Mouse (Mus musculus) cerebellum, adult 9-11 months (tissue): Measurements from ENCODE around the gene Ppil2.

Experiments used
- DNase-seq: peaks from one replicate; pipeline ENCODE4 v3.0.0; 2022

The Ppil2 gene

GRCm38 (mm10) chr16:17096938-17097337 lies 14.1 kb downstream of the Ppil2 start:
- no peak for DNase-seq

GRCm38 (mm10) chr16:17088346-17088745 lies 22.7 kb downstream of the Ppil2 start:
- DNase-seq, result no peak

- no peak for DNase-seq
These were observed 24.3 kb downstream of the Ppil2 start for GRCm38 (mm10) chr16:17086669-17087193.

- no peak for DNase-seq
These were observed 24.8 kb downstream of the Ppil2 start for GRCm38 (mm10) chr16:17086241-17086640.

GRCm38 (mm10) chr16:17085636-17086035 lies 25.4 kb downstream of the Ppil2 start:
- DNase-seq, result no peak

- no peak for DNase-seq
These were observed 28.8 kb downstream of the Ppil2 start for GRCm38 (mm10) chr16:17082121-17082792.

- DNase-seq, result no peak
These were observed 33.0 kb downstream of the Ppil2 start for GRCm38 (mm10) chr16:17078101-17078500.

- no peak for DNase-seq
These were observed 34.2 kb downstream of the Ppil2 start for GRCm38 (mm10) chr16:17076869-17077268.

GRCm38 (mm10) chr16:17076301-17076700 lies 34.8 kb downstream of the Ppil2 start:
- no peak for DNase-seq

GRCm38 (mm10) chr16:17073000-17073399 lies 38.1 kb downstream of the Ppil2 start:
- DNase-seq, result no peak

GRCm38 (mm10) chr16:17070716-17071115 lies 40.3 kb downstream of the Ppil2 start:
- DNase-seq, result no peak

GRCm38 (mm10) chr16:17069511-17070443 lies 41.3 kb downstream of the Ppil2 start, which contains the start of gene Ypel1:
TSS of gene Ypel1 (plus strand) at chr16:17069696.
- DNase-seq, result peak; percentile 82

GRCm38 (mm10) chr16:17067552-17067951 lies 43.5 kb downstream of the Ppil2 start:
- DNase-seq, result no peak

- DNase-seq, result no peak
These were observed 48.7 kb downstream of the Ppil2 start for GRCm38 (mm10) chr16:17062338-17062737.

GRCm38 (mm10) chr16:17055584-17055983 lies 55.5 kb downstream of the Ppil2 start:
- DNase-seq, result no peak

GRCm38 (mm10) chr16:17053903-17054302 lies 57.2 kb downstream of the Ppil2 start:
- no peak for DNase-seq

- no peak for DNase-seq
These were observed 59.0 kb downstream of the Ppil2 start for GRCm38 (mm10) chr16:17052087-17052486.

GRCm38 (mm10) chr16:17049886-17050285 lies 61.2 kb downstream of the Ppil2 start:
- DNase-seq, result no peak

GRCm38 (mm10) chr16:17045287-17045686 lies 65.8 kb downstream of the Ppil2 start:
- DNase-seq, result no peak

- peak; percentile 42 for DNase-seq
These were observed 66.7 kb downstream of the Ppil2 start for GRCm38 (mm10) chr16:17044320-17044719.

- no peak for DNase-seq
These were observed 69.6 kb downstream of the Ppil2 start for GRCm38 (mm10) chr16:17041417-17041816.

GRCm38 (mm10) chr16:17040716-17041115 lies 70.3 kb downstream of the Ppil2 start:
- DNase-seq, result no peak
